Mouse (Mus musculus) ovary, postnatal 14 days (tissue): ENCODE data around the gene Grm2.
A peak's percentile ranks its signal among the peaks of the same experiment; 100 is the strongest.

Experiments
- DNase-seq: peaks from one replicate; pipeline ENCODE4 v3.0.0; 2022; ENCODE audit warnings: low spot score

Grm2 gene

DNA sequence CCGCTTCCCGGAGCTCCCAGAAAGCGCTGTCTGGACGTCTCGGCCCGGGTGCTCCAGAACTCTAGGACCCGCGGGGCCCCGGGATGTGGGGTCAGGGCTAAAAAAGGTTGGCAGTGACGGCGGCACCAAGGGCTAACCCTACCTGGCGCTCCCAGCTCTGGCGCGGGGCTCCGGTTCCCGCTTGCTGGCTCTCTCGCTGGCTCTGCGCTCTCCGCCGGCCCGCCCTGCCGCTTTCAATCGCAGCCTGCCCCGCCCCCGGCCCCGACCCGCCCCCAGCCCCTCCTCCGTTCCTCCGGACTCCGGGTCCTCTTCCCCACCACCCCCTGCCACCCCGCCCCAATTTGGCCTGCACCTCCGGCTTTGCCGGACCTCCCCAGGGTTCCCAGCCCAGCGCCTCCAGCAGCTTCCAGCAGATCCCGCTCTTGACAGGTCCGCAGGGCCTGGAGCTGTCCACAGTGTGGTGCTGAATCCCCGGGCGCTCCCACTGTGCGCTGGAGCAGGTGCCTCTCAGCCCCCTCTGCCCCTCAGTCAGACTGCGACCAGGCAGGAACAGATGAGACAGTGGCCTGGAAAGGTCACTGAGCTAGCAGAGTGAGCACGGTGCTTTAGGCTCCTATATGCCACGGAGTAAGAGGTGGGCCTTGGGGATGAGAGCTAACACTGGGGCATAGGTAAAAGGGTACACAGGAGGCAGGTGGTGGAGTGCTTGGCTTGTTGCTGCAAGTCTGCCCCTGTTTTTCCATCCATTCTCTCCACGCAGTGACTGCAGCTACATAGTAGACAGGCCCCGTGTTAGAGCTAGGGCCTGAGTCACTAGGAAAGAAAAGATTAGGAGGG is at the start of gene Grm2:
Gene Grm2, minus strand, starts transcription at position 199 of the 837 bp plus-strand sequence.
- peak; percentile 71 for DNase-seq

DNA sequence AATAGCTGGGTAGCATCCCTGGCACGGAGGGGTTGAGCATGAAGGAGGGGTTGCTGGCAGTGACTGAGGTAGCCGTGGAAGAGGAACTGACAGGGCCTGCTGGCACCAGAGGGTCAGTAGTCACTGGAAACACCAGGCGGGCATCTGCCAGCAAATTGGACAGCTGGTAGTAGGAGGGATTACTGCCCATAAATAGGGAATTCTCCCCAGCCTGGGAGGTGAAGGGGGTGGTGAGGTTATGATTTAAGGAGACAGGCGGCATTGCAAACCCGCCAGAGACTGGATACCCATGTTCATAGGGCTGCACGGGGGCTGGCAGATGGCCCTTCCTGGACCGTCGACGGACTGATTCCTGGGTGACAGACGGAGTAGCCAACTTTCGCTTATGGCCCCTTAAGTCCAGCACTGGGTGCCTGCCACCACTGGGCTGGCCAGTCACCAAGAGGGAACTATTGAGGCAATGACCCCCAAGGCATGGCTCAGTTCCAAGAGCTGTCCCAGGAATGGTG is 37.1 kb upstream of the Grm2 start:
- DNase-seq, result no peak

DNA sequence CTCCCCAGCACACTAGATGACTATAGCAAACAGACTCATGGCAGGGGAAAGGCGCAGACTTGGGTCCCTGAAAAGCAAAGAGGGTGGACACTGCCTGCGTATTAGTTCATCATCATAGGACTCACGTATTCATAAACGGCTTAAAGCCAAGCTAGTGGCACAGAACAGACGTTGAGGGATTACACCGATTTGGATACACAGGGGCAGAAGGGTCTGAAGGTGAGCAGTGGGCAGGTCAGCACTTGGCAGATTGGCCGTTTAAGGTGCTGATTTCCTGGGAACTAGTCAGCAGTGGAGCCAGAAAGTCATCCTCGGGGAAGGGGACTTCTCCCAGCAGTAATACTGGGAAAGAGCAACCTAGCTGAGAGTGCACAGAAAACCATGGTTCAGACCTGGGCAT is 33.0 kb upstream of the Grm2 start:
- DNase-seq, result no peak

DNA sequence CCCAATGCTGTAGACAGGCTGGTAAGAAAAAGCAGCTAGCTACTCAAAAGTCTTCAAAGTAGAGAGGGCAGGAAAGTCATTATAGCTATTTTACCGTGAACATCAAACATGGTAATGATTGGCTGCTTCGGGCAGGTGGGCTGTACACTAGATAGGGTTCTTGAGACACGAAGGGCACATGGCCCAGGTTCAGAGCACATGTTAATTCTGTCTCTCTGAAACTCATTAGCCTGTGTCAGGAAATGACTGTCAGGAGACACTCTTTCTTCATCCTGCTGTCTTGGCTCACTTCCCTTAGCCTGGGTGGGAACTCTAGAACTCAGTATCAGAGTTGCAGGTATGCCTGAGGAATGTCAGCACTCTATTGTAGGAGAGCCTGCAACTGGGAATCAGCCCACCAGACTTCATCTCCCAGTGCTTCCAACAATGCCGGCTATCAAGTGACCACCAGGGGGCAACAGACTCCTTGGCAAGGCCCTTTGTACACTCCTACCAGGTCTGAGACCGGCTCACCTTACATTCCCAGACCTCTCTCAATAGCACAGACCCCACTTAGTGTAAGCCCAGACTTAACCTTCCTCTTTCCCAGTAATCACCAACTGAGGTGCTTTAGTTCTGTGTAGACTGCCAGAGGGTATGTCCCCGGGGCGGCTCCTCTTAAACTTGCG is 31.2 kb upstream of the Grm2 start:
- DNase-seq, result peak; percentile 67

DNA sequence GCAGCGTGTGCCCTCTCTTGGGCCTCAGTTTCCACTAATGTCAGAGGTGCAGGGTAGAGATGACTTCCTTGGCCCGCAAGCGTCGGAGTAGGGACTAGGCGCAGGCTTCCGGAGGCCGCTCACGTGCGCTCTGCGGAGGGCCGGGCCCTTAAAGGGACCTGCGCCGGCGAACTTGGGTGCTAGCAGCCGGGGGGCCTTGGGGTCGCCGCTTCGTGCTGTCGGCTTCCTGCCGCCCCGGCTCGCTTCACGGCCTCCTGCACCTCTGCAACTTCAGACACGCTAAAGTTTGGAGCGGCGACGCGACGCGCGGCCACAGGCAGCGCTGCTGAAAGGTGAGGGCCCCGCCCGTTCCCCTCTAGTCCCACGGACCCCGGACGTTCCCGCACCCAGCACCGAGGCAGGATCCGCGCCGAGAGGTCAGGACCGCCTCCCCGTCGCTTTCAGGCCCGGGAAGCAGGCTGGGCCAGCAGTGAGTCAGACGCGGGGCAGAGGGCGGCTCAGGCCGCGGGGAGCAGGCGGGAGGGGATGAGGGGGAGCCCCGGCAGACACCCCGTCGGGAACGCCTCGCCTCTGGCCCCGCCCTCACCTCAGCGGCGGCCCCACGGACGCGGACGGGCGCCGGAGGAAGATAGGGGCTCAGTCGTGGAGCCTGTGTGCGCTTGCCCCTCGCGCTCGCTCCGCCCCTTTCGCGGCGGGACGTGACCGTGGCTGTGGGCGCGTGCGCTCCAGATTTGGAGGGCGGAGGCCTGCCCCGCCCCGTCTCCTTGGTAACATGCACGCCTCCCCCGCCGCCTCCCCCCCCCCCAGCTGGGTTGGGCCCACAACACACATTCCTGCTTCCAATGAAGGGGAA is 29.6 kb upstream of the Grm2 start, which contains the start of gene Tex264:
Gene Tex264, minus strand, starts transcription at position 679 of the 853 bp plus-strand sequence.
- peak; percentile 72 for DNase-seq

DNA sequence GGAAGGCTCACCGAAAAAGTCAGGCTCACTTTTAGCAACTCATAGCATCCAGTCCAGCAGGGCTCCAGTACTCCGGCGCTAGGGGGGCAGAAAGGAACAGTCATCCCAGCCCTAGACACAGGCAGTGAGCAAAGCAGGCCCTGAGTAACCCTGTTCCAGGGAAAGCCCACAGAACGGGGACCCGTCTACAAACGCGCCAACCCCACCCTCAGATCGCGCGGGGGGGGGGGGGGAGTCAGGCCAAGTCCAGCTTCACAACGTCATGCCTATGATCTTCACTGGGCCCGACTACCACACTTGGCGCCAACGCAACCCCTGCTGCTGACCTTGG is 29.0 kb upstream of the Grm2 start:
- DNase-seq, result no peak

DNA sequence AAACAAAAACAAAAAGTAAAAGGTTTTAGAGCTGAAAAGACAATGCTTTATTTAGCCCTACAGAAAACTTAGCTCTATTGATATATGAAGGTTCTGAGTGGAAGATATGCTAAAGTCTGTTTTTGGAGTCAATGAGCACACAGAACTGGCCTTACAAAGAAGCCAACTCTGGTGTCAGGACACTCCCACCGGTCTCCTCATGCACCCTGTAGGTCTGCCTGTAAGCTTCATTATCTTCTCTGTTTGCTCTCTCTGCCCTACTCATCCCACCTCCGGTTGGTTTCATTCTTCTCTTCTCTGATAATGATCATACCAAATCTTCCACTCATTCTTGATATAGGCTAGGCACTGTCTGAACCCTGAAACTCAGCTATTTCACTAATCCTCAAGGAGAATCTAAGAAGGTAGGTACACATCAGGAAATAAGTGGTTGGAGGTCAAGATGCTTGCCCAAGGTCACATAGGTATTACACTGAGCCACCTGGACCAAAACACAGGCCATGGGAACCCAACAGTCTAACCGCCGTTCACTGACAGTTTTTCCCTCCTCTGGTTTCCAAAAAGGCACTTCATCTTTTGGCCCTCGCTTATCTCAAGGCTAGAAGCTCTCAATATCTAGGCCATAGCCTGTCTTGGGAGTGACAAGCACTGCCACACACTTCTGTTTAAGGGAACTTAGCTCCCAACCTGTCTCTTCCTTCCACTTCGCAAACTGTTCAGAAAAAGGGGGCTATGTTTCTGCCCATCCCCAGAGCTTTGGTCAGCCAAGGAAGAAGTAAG is 28.4 kb upstream of the Grm2 start:
- no peak for DNase-seq

DNA sequence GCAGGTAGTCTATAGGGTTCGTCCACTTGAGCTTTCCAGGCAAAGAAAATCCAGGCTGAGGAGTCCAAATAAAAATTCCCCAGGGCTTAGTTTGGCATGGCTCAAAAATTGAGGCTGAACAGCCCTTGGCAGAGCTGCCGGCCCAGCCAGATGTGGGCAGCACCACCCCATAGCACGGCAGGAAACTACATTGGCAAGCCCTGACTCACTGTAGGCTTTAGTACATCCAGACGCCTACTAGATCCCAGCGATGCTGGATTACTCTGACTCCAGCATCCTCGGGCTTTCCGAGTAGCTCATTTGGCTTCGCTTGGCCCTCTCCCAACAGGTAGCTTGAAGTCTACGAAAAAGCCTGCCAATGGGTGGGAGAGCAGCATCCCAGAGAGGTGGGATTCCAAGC is 25.1 kb upstream of the Grm2 start:
- no peak for DNase-seq

DNA sequence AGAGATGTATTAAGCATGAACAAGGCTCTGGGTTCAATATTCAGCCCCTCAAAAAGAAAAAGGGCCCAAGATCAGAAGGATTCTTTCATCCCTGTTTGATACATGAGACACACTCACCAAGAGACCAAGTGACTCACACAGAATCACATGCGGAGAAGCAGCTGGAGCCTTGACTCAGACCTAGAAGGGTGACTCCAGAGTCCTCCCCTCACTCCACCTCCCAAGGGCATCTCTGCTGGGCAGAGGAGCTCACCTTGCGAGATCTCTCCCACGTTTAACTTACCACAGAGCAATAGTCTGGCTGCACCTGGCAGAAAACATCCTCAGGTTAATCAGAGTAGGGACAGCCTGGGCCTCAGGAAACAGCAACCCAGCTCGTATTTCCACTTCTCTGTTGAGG is 22.4 kb upstream of the Grm2 start:
- no peak for DNase-seq

DNA sequence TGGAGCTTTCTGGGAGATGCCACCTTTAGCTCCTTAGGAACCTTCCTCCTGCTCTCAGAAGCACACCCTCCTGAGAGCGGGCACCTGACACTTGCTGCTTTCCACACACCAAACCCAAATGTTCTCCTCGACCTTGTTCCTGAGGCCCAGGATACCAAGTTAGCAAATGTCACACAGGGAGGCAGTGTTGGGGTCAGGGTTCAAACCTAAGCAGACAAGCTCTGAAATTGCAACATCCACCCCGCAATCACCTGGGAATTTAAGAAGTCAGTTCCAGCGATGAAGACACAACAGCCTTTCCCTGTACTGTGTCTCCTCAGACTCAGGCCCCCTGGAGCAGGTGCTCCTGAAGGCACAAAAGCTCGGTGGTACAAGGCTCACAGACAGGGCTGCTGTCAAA is 21.8 kb upstream of the Grm2 start:
- no peak for DNase-seq

DNA sequence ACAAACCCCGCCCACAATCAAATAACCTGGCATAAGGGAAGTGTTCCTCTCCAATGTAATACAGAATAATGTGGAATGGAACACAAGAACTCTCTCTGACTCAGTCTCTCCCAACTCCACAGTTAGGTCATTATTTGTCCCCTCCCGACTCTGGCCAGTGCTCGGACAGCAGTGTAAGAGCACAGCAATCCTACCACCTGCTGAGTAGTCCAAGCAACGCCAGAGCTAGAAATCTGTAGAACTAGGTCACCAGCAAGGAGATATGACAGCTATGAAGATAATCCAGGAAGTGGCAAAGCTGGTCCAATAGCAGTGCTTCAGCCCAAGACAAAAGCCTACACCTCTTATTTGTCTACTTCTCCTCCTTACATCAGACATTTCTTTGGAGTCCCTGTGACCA is 20.7 kb upstream of the Grm2 start:
- no peak for DNase-seq

DNA sequence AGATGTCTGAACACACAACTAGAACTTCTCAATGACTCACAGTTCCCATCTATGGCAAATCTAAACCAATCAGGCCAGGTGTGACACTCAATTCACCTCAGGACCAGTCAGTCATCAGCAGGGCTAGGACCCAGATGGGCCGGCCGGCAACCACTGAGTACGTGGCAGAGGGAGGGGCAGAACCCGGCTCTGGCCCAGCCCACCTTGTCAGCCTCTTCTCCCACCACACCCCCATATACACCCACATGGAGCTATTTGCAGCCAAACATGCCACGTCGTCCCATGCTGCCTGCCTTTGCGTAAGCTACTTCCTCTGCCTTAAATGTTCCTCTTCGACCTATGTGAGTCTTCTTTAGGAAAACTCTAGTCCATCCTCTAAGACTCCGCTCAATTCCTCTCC is 20.1 kb upstream of the Grm2 start:
- DNase-seq, result no peak

DNA sequence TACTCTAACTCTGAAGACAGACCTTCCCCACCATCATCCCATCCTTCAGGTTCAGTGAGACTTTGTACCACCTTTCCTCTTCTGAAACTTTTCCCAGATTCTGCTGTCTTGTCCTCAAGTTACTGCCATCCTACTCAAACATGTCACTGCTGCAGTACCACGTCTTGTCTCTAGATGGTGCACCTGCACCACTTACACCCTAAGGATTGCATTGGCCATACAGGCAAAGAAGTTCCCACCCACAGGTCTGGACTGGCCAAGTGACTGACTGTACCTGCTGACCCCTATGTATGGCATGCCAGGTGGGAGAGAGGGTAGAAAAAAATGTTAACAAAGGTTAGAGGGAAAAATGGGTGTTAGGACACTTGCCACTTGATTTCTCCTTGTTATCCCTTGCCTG is 19.6 kb upstream of the Grm2 start:
- DNase-seq, result peak; percentile 77

DNA sequence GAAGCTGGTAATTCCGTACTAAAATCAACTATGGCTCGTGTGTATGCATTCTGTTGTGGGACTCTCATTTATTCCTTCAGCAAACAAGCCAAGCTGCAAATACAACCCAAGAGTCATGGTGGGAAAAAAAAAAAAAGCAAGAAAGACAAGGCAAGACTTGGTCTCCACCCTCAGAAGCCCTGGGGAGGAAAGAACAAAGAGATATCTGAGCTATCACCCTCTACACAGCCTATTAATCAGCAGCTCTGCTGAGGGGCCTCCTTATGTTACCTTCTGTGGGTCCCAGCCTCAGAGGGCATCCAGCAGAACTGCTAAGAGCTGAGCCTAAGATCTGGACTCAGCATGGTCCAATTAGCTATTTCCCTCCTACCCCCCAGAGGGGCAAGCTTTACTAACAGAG is 18.0 kb upstream of the Grm2 start:
- no peak for DNase-seq

DNA sequence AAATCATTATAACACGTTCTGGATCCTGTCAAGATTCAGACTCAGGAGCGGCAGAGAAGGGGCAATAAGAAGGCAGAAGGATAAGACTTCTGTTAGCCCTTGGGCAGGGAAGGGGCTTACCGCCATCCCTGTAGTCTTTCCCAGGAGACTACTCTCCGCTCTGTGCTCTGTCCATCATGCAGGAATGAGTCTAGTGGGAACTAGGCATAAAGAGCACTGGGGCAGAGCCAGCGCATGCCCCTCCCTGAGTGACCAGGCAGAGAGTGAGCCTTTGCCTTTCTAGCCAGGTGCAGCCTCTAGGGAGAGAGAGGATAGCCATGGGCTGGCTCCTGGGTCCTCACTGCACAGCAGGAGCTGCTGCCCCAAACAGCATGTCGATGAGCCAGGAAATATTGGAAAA is 9.0 kb upstream of the Grm2 start:
- no peak for DNase-seq

DNA sequence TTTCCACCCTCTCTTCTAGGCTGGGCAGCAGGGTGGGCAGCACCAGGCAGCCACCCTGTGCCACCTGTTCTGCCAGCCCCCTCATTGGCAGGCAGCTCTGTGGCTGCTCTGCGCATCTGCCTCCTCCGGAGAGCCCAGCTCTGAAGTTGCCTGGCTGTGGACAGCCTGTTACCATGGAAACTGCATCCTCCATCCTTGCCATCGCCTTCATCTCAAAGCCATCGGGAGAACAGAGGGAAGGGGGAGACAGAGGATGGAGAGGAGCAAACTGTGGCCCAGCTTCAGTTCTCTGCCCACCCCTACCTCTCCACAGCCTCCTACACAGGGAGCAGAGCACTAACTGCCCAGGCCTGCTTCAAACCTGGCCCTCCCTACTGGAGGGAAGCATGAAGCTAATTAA is 8.6 kb upstream of the Grm2 start:
- no peak for DNase-seq

DNA sequence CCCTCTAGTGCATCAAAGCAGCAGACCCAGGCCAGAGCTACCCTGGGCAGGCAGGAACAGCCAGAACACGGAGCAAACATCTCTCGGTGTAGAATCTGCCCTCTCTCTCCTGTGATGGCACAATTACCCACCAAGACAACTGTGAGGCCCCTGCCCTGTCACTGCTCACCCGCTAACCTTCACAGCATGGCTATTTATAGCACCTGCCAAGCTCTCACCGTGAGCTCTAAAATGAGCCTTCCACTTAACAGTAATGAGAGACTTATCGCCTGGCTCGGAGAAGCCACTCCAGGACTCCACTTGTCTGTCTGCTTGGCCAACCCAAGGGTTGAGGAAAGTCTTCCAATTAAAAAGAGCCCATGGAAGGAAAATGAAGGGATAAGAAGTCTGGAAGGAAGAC is 7.3 kb upstream of the Grm2 start:
- DNase-seq, result no peak

DNA sequence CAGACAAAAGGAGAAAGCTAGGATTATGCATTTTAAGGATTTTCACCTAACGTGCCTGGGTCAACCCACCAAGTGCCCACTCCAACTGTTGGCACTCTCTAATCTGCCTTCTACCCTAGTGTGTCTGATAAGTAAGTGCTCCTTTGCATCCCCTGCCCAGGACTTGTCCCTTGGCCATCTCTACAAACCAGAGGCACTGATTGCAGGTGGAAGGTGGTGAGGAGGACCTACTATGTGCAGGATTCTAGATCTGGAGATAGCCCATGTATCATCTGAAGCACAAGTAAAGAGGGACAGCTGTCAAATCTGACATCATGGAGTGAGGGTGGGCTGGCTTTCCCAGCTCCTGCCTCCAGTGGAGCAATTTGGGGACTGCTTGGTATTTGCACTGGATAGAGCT is 4.1 kb upstream of the Grm2 start:
- DNase-seq, result no peak

DNA sequence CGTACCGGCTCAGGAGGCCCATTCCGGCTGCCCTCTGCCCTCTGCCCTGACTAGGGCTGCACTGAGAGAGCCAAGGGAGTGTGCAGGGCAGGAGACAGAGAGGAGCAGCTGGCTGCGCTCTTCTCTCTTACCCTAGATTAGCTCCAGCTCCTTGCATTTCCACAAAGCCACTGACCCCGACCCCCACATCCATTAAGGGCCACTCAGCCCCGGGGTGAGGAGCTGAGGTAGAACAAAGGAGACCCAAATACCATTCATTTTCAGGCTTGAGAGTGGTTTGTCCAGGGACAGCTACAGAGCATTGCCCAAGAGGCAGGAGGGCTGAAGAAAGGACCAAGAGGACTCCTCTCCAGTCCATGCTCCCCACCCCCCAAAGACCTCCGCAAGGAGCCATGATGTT is 3.6 kb upstream of the Grm2 start:
- DNase-seq, result no peak

DNA sequence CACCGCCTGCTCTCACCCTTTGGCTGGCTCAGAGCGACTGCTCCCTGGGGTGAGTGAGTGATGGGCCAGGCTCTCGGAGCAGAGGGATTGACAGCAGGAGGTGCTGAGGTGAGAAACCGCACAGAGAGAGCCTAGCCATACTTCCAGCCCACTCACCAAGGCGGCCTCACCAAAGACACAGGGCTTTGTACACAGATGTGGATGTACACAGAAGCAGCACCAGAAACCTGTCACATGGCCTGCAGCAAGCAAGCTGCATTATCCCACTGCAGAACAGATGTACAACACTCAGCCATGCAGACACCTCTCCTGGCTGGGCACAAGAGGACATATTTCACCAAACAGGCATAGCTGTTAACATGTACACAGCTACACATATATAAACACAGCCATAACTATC is 1.7 kb upstream of the Grm2 start:
- DNase-seq, result no peak

DNA sequence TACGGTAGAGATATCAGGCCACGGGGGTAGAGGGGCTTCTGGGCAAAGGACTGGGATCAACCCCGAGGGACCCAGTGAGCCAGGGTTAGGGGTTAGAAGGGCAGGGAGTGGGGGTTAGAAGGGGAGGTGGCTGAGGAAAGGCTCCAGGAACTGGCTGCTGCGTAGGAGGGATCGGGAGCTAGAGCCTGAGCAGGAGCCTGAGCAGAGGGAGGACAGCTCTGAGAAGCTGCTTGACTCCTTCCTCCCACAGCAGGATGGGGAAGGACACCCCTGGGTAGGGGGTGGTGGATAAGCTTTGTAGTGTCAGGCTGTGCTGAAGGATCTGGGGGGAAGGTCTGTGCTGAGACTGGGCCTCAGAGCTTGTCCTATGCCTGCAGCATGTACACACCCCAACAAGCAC is 938 bp upstream of the Grm2 start:
- no peak for DNase-seq

DNA sequence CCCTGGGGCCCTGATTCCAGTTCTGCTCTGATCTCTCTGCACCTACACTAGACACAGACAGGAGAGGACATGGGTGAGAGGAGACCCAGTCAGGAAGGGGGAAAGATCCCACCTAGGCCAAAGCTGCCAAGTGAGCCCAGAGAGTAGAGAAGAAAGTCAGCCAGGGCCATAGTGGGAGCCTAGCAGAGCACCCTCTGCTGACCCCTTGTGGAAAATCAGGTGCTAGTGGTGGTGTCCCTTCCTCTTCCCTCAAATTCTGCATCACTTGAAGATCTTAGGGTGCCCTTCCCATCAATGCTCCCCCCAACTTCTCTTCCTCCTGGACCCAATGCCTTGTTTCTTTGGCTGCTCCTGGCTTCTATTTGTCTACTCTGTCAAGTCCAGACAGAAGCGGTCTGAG is 3.2 kb downstream of the Grm2 start:
- DNase-seq, result no peak
